Mouse (Mus musculus) ES-E14 (cell line): ENCODE results near the gene Lamtor2. TPM values are rescaled to one million over a fixed set of nuclear protein-coding genes. Genes with fewer than 3 reads are reported as not detected.

Experiments
- DNase-seq: peaks from one replicate; pipeline ENCODE4 v3.0.0-alpha.2; 2013; ENCODE audit warnings: low read depth, low spot score
- H3K27ac ChIP-seq: 2 replicates; pipeline ENCODE4 v1.5.1; 2012; ENCODE audit warnings: low read depth, mild to moderate bottlenecking, low read length, moderate library complexity, mixed read lengths; ENCODE audit not compliant: poor library complexity, insufficient read depth, severe bottlenecking
- H3K36me3 ChIP-seq: 2 replicates; pipeline ENCODE4 v1.6.1; 2012; ENCODE audit warnings: mild to moderate bottlenecking, low read length, moderate library complexity, mixed read lengths; ENCODE audit not compliant: control insufficient read depth, poor library complexity, insufficient read depth, severe bottlenecking
- H3K4me1 ChIP-seq, 2 experiments: fragments of 150-350 bp in 1 of 2; sonication (generic) in 1 of 2; 2 replicates each; pipeline ENCODE4 v1.6.1; 2012; ENCODE audit warnings: low read length in 2 of 2, mild to moderate bottlenecking in 1 of 2, mixed read lengths in 1 of 2; ENCODE audit not compliant: control insufficient read depth in 2 of 2, insufficient read depth in 2 of 2, poor library complexity in 1 of 2
- H3K4me3 ChIP-seq, 2 experiments: fragments of 150-350 bp in 1 of 2; sonication (generic) in 1 of 2; 2 replicates each; pipeline ENCODE4 v1.5.1; 2012; ENCODE audit warnings: low read length in 2 of 2, low read depth in 1 of 2, mild to moderate bottlenecking in 1 of 2, mixed read lengths in 1 of 2; ENCODE audit not compliant: insufficient read depth in 1 of 2, poor library complexity in 1 of 2, severe bottlenecking in 1 of 2
- H3K9ac ChIP-seq: 2 replicates; pipeline ENCODE4 v1.6.1; 2012; ENCODE audit warnings: low read depth, mild to moderate bottlenecking, low read length, mixed read lengths; ENCODE audit not compliant: poor library complexity, insufficient read depth, severe bottlenecking
- H3K9me3 ChIP-seq: fragments of 150-350 bp; sonication (generic); 2 replicates; pipeline ENCODE4 v1.6.1; 2012; ENCODE audit warnings: low read depth, mild to moderate bottlenecking, low read length; ENCODE audit not compliant: control insufficient read depth, insufficient read depth
- CHD2 ChIP-seq: IDR thresholded peaks from 2 replicates; pipeline ENCODE4 v1.6.1; 2014; ENCODE audit warnings: mild to moderate bottlenecking, low read depth, low read length, inconsistent platforms
- HCFC1 ChIP-seq: IDR thresholded peaks from 2 replicates; pipeline ENCODE4 v1.6.1; 2012; ENCODE audit warnings: low read length, inconsistent platforms, borderline replicate concordance; ENCODE audit not compliant: insufficient read depth
- MAFK ChIP-seq: IDR thresholded peaks from 2 replicates; pipeline ENCODE4 v1.6.1; 2014; ENCODE audit warnings: mild to moderate bottlenecking, low read depth, low read length, inconsistent platforms; ENCODE audit not compliant: insufficient read depth
- ZC3H11A ChIP-seq: IDR thresholded peaks from 2 replicates; pipeline ENCODE4 v1.6.1; 2012; ENCODE audit warnings: low read depth, mild to moderate bottlenecking, inconsistent platforms, low read length, borderline replicate concordance
- ZNF384 ChIP-seq: IDR thresholded peaks from 2 replicates; pipeline ENCODE4 v1.6.1; 2012; ENCODE audit warnings: low read depth, low read length, inconsistent platforms
- in situ Hi-C, 2 experiments: fragments of 600-800 bp; cut with MboI; formaldehyde crosslinking; loops; one replicate each; pipeline ENCODE4 v1.15.1; 2025; ENCODE audit warnings: low sequenced_read_pairs in 2 of 2, inconsistent platforms in 1 of 2; ENCODE audit not compliant: unreplicated experiment in 2 of 2
- total RNA-seq: library from RNA; depleted of rRNA; stranded (reverse); fragments of 300-350 nt; gene quantifications from 2 replicates; pipeline ENCODE4 v1.2.3, GENCODE M21; 2012

Gene Lamtor2
- total RNA-seq, 1 experiment: 108 TPM

DNA sequence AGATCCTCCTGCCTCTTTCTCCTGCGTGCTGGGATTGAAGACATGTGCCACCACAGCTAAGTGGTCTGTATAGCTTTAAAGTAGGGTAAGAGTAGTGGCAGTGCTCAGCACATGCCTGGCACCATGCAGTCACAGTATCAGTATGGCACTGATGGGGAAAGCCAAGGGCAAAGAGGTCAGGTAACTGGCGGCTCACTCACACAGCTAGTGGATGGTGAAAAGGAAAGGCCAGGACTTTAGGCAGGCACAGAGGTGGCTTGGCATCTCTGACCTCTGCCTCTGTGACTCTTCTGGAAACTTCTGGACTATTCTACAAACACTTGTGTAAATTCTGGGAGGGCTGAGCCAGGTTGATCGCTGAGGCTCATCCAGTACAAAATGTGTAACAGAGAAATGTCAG lies 13.2 kb upstream of the Lamtor2 start:
- H3K4me3 ChIP-seq: no peak overlapping the region
- H3K9ac ChIP-seq: peak overlapping the region; percentile 23; the same call in 1 of the 2 replicates
- peaks cover 5 to 35% of the 10 kb centered on the region in 2 experiments; a peak in 3 of 4 replicates for H3K4me1 ChIP-seq
- in situ Hi-C loops: no loop called here
- no peak for DNase-seq
- H3K27ac ChIP-seq: peak overlapping the region; percentile 36
- H3K9me3 ChIP-seq: no peaks in the 10 kb centered on the region
- TF ChIP-seq ZNF384: no peak
- peaks cover 70% of the 10 kb centered on the region for H3K36me3 ChIP-seq

DNA sequence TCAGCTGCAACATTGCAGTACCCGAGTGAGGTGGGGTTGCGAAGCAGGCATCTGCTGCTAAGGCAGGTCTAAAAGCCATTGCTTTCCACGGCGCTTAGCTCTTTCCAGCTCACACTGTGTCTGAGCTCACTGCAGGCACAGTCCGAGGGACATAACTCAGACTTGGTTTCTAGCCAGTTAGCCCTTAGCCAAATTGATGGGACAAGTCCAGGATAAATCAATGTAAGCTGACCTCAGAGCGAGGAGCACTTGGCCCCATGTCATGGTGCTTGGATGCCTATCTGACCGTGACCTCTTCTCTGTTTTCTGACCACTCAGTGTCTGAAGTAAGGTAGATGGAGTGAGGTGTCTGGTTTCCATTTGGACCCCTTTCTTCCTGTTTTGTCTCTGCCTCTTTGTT lies 11.1 kb upstream of the Lamtor2 start:
- Histone ChIP-seq H3K27ac (no peak overlapping the region), H3K4me1 (peaks cover 5 to 33% of the 10 kb centered on the region in 2 experiments; a peak in 3 of 4 replicates), H3K9me3 (no peaks in the 10 kb centered on the region), H3K36me3 (peaks cover 77% of the 10 kb centered on the region), H3K4me3 (no peak overlapping the region), H3K9ac (no peak overlapping the region)
- no peak for DNase-seq
- TF ChIP-seq MAFK (no peak), CHD2 (no peak), ZC3H11A (no peak), HCFC1 (no peak), ZNF384 (no peak)
- in situ Hi-C loops: no loop called here

DNA sequence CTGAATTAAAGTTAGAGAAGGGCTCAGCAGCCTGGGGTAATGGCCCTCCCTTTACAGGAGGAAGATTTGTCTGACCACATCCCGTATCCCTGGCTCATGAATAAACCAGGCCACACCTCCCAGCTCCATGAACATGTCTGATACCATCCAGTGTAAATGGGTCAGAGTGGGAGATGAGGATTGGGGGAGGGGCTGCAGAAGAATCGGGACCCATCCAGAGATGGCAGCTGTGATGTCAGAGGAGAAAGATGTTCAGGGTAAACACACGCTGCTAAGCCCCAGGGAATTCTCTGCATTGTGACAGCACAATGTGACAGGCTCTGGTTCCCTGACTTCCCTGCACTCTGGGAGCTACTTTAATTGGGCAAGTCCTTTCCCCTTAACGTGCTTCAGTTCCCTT lies 10.6 kb upstream of the Lamtor2 start:
- no peaks in the 10 kb centered on the region for H3K9me3 ChIP-seq
- in situ Hi-C loops: no loop called here
- H3K9ac ChIP-seq: no peak overlapping the region
- no peak for TF ChIP-seq MAFK
- no peak for TF ChIP-seq CHD2
- TF ChIP-seq ZNF384: no peak
- TF ChIP-seq ZC3H11A: no peak
- no peak for TF ChIP-seq HCFC1
- no peak overlapping the region for H3K27ac ChIP-seq
- H3K4me3 ChIP-seq: no peak overlapping the region
- H3K4me1 ChIP-seq: peaks cover 5 to 33% of the 10 kb centered on the region in 2 experiments; a peak in 3 of 4 replicates
- peaks cover 71% of the 10 kb centered on the region for H3K36me3 ChIP-seq
- no peak for DNase-seq

DNA sequence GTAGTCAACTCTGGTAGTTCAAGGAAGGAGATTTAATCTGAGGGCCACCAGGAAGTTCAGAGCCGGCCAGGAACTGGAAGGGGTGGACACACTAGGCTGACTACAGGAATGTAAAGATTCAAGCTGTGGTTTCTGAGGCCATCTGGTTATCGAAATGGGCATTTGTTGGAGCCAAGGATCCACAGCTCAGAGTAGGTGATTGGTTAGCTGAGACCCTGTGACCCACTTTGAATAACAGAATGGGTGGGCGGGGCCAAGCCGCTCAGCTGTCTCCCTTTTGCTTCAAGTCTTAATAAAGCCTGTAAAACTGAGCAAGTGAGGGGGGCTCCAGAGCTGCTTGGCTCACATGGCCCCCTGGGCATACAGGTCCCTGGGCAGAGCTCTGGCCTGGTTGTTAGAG lies 9.1 kb upstream of the Lamtor2 start:
- H3K27ac ChIP-seq: no peak overlapping the region
- no peak for DNase-seq
- in situ Hi-C loops: no loop called here
- H3K36me3 ChIP-seq: peaks cover 71% of the 10 kb centered on the region
- no peak overlapping the region for H3K4me3 ChIP-seq
- H3K4me1 ChIP-seq: peaks cover 5 to 31% of the 10 kb centered on the region in 2 experiments; a peak in 3 of 4 replicates
- no peak for TF ChIP-seq HCFC1
- TF ChIP-seq CHD2: no peak
- no peak for TF ChIP-seq MAFK
- no peak for TF ChIP-seq ZNF384
- H3K9ac ChIP-seq: peak overlapping the region; percentile 36
- H3K9me3 ChIP-seq: no peaks in the 10 kb centered on the region

DNA sequence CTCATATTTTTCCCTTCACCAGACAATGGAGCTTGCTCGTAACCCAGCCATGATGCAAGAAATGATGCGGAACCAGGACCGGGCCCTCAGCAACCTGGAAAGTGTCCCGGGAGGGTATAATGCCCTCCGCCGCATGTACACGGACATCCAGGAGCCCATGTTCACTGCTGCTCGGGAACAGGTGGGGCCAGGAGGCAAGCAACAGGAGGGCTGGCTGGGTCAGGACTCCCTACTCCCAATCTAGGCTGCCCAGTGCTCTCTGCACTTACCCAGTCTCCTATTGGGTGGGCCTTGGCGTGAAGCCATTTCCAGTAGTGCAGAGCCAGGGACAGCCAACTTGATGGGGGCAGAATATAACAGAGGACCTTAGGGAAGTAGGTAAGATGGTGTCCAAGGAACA lies 6.7 kb upstream of the Lamtor2 start:
- no peak for DNase-seq
- Histone ChIP-seq H3K4me3 (no peak overlapping the region; a peak in 1 of 4 replicates), H3K4me1 (peaks cover 5 to 33% of the 10 kb centered on the region in 2 experiments; a peak in 3 of 4 replicates), H3K9ac (peak overlapping the region; percentile 3; the same call in 1 of the 2 replicates), H3K9me3 (no peaks in the 10 kb centered on the region), H3K36me3 (peaks cover 69% of the 10 kb centered on the region), H3K27ac (no peak overlapping the region)
- in situ Hi-C loops: no loop called here
- TF ChIP-seq HCFC1 (no peak), ZNF384 (no peak), ZC3H11A (no peak)
